Mouse (Mus musculus) hindbrain, embryonic 14.5 days (tissue): ENCODE measurements at regions not wholly inside any gene's neighbourhood (a gene's known extent, or its start where the extent isn't known, plus 50 kb on each side); places are given as distances from the start of the nearest gene placed in this dataset.

Experiments used
- ATAC-seq: fragments of 200-750 bp; cut with Nextera tagmentation; 2 replicates; pipeline ENCODE4 v1.8.0; 2017; ENCODE audit warnings: moderate number of reproducible peaks, mild to moderate bottlenecking, moderate TSS enrichment, moderate library complexity; ENCODE audit not compliant: low FRiP score
- DNase-seq: peaks from one replicate; pipeline ENCODE4 v3.0.0-alpha.2; 2015; ENCODE audit warnings: low spot score
- H3K27ac ChIP-seq: fragments of 300-500 bp; sonication (generic); 2 replicates; pipeline ENCODE4 v1.5.1; 2014; ENCODE audit warnings: mild to moderate bottlenecking, moderate library complexity
- H3K27me3 ChIP-seq: fragments of 300-500 bp; sonication (generic); 2 replicates; pipeline ENCODE4 v1.6.1; 2014; ENCODE audit warnings: mild to moderate bottlenecking, low read length, mixed read lengths; ENCODE audit not compliant: control insufficient read depth, insufficient read depth
- H3K36me3 ChIP-seq: fragments of 300-500 bp; sonication (generic); replicated peaks from 2 replicates; pipeline ENCODE4 v1.6.1; 2014; ENCODE audit not compliant: control insufficient read depth, insufficient read depth
- H3K4me1 ChIP-seq: fragments of 300-500 bp; sonication (generic); replicated peaks from 2 replicates; pipeline ENCODE4 v1.6.1; 2014; ENCODE audit warnings: antibody characterized with exemption, low read length, mixed read lengths; ENCODE audit not compliant: control insufficient read depth, insufficient read depth
- H3K4me2 ChIP-seq: fragments of 300-500 bp; sonication (generic); replicated peaks from 2 replicates; pipeline ENCODE4 v1.6.1; 2014; ENCODE audit warnings: mild to moderate bottlenecking, moderate library complexity
- H3K4me3 ChIP-seq: fragments of 300-500 bp; sonication (generic); replicated peaks from 2 replicates; pipeline ENCODE4 v1.5.1; 2014; ENCODE audit warnings: mild to moderate bottlenecking, low read length
- H3K9ac ChIP-seq: fragments of 300-500 bp; sonication (generic); 2 replicates; pipeline ENCODE4 v1.6.1; 2014
- H3K9me3 ChIP-seq: fragments of 300-500 bp; sonication (generic); 2 replicates; pipeline ENCODE4 v1.6.1; 2016; ENCODE audit warnings: low read length; ENCODE audit not compliant: control insufficient read depth
- WGBS: fragments of 180-500 bp; shearing (Covaris S2); extraction: QIAGEN DNeasy Blood & Tissue Kit; methylation state at CpG from one replicate; pipeline ENCODE4 v1.1.7; 2014; 5-methylcytosine and 5-hydroxymethylcytosine counted together

DNA sequence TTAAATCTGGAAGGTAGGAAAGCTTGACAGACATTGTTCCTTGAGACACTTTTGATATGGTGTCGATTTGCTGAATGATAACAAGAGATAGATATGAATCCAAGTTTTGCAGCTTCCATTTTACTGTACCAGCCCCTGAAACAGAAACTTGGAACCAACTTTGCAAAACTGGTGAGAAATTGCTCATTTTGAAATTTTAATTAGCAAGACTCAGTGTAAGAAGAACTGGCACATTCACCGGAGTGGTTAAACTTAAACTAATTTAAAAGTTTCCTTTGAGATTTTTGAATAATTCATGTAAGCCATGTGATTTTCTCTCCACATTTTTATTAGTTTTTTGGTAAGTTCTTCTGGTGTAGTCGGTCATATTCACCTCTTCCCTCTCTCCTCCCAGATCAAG is 85.3 kb downstream of the Slitrk1 start:
- DNase-seq (no peak), ATAC-seq (no peak)
- no peak overlapping the region for H3K9ac ChIP-seq
- WGBS = 96% methylated on average over 3 of the region's 3 CpGs
- no peaks in the 10 kb centered on the region for H3K36me3 ChIP-seq
- H3K4me1 ChIP-seq = no peaks in the 10 kb centered on the region
- H3K27ac ChIP-seq = no peak overlapping the region
- no peak overlapping the region for H3K4me2 ChIP-seq
- H3K9me3 ChIP-seq = no peaks in the 10 kb centered on the region
- no peaks in the 10 kb centered on the region for H3K27me3 ChIP-seq
- H3K4me3 ChIP-seq = no peak overlapping the region

DNA sequence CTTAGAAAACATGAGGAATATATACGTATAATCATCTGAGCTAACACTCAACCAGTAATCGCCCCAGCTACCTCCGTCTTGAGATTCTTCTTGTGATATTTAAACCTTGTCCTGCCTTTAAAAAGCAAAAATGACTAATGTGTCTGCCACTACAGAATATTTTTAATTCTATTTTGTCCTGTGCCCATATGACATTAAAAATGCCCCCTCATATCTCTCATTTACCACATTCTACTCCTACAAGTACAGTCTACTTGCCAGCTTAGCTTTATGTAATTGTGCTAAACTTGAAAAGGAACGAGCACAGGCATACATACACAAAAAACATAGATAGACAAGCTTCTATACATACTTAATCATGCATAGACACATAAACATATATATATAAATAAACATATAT is 92.4 kb downstream of the Slitrk1 start:
- Histone ChIP-seq H3K9ac (no peak overlapping the region), H3K36me3 (no peaks in the 10 kb centered on the region), H3K9me3 (no peaks in the 10 kb centered on the region), H3K4me2 (no peak overlapping the region), H3K27ac (no peak overlapping the region), H3K4me3 (no peak overlapping the region), H3K27me3 (no peaks in the 10 kb centered on the region), H3K4me1 (no peaks in the 10 kb centered on the region)
- WGBS = 89% methylated on average over 4 of the region's 4 CpGs
- ATAC-seq (no peak), DNase-seq (no peak)

DNA sequence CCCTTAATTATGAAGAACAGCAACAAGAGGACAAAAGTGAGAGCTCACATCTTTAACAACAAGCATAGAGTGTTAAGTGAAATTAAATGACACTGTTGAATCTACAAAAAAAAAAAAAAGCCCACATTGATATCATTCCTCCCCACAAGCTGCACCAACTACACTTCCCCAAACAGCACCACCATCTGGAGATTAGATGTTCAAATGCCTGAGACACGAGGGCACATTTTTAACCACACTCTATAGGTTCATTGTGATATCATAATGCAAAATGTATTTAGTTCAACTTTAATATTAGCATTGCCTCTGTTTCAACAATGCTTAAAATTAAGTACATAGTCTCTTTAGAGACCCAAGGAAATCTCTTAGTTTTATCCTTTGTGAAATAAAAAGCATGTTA is 94.6 kb downstream of the Slitrk1 start:
- 57% methylated on average over 1 of the region's 1 CpGs for WGBS
- no peak for ATAC-seq

DNA sequence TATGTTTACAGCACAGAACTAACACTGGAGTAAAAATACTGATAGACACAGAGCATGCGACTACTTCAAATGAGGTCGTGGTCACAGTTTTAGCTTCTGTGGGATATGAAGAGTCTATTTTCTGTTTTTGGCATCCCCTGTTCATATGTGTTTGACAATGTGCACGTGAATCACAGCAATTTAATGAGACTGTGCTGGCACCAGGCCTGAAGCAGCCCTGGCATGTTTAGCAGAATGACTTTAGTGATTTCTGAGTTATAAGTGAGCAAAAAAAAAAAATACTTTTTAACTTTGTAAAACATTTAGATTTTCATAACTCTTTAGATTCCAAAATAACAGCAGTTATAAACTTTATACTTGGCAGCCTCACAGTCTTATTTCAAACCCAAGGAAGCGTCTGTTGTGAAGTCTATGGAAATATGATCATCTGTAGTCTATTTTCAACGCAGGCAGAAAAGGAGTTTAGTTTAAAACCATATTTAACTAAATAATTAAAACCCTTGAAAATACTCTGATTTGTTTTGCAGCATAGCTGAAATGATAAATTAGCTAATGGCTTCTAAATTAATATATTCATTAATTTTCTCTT is 108.5 kb downstream of the Slitrk1 start:
- 80% methylated on average over 5 of the region's 5 CpGs for WGBS
- H3K36me3 ChIP-seq = no peaks in the 10 kb centered on the region
- H3K9ac ChIP-seq = no peak overlapping the region
- H3K4me3 ChIP-seq = no peak overlapping the region
- no peaks in the 10 kb centered on the region for H3K4me1 ChIP-seq
- H3K4me2 ChIP-seq = no peak overlapping the region
- no peak overlapping the region for H3K27ac ChIP-seq
- ATAC-seq (no peak), DNase-seq (no peak)
- no peaks in the 10 kb centered on the region for H3K9me3 ChIP-seq
- H3K27me3 ChIP-seq = no peaks in the 10 kb centered on the region

More for the DNA sequence above, 94.6 kb downstream of the Slitrk1 start:
- Histone ChIP-seq H3K36me3 (no peaks in the 10 kb centered on the region), H3K4me3 (no peak overlapping the region), H3K27me3 (no peaks in the 10 kb centered on the region), H3K4me2 (no peak overlapping the region), H3K9me3 (no peaks in the 10 kb centered on the region), H3K9ac (no peak overlapping the region), H3K4me1 (no peaks in the 10 kb centered on the region), H3K27ac (no peak overlapping the region)
- no peak for DNase-seq

DNA sequence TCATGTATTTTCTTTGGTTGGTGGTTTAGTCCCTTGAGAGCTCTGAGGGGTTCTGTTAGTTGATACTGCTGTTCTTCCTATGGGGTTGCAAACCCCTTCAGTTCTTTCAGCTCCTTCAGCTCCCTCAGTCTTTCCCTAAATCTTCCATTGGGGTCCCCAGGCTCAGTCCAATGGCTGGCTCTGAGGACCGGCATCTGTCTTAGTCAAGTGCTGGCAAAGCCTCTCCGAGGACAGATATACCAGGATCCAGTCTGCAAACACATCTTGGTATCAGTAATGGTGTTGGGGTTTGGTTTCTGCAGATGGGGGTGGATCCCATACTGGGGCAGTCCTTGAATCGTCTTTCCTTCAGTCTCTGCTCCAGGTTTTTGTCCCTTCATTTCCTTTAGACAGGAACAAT is 115.1 kb downstream of the Slitrk1 start:
- WGBS = 98% methylated on average over 3 of the region's 3 CpGs
- no peak overlapping the region for H3K9ac ChIP-seq
- no peaks in the 10 kb centered on the region for H3K9me3 ChIP-seq
- H3K27ac ChIP-seq = no peak overlapping the region
- H3K4me1 ChIP-seq = no peaks in the 10 kb centered on the region
- ATAC-seq (no peak), DNase-seq (no peak)
- H3K4me2 ChIP-seq = no peak overlapping the region
- H3K4me3 ChIP-seq = no peak overlapping the region
- H3K27me3 ChIP-seq = no peaks in the 10 kb centered on the region
- no peaks in the 10 kb centered on the region for H3K36me3 ChIP-seq

DNA sequence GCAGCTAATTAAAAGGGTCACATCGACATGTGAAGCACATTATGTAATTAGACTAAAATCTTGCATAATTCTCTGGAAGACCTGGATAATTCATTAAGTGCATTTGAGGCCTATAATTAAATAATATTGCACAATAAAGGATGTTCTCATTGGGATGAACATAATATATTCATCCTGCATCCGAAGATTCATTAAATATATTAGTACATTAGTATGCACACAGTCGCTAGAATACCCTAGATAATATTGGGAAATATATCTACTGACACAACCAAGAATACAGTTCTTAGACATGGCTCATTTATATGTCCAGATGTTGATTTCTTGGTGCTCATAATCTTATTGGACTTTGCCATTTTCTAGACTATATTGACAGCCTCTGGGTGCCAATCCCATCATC is 121.5 kb downstream of the Slitrk1 start:
- Histone ChIP-seq H3K9ac (no peak overlapping the region), H3K4me2 (no peak overlapping the region), H3K9me3 (no peaks in the 10 kb centered on the region), H3K4me1 (no peaks in the 10 kb centered on the region), H3K4me3 (no peak overlapping the region), H3K27me3 (no peaks in the 10 kb centered on the region), H3K36me3 (no peaks in the 10 kb centered on the region), H3K27ac (no peak overlapping the region)
- DNase-seq (no peak), ATAC-seq (no peak)
- WGBS = 77% methylated on average over 3 of the region's 3 CpGs

DNA sequence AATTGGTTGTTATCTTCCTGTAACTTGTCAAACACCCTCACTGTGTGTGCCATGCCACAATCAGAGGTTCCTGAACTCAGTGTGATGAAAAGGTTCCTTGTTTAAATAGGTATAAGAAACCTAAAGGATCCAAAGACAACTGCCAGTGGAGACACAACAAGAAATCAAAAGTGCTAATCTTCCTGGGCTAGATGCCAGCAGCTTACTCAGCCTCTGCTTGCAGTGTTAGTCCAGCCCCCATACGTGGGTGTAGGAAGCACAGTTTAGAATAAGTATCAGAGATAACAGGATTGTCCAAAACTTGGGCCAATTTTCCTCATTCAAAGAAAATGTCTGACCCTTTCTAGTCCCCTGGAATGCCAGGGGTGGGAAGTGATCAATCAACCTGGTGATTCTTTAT is 122.7 kb downstream of the Slitrk1 start:
- Histone ChIP-seq H3K4me3 (no peak overlapping the region), H3K36me3 (no peaks in the 10 kb centered on the region), H3K9ac (no peak overlapping the region), H3K4me1 (no peaks in the 10 kb centered on the region), H3K9me3 (no peaks in the 10 kb centered on the region), H3K27ac (no peak overlapping the region), H3K4me2 (no peak overlapping the region), H3K27me3 (no peaks in the 10 kb centered on the region)
- DNase-seq (no peak), ATAC-seq (no peak)
- WGBS = 47% methylated on average over 1 of the region's 1 CpGs

DNA sequence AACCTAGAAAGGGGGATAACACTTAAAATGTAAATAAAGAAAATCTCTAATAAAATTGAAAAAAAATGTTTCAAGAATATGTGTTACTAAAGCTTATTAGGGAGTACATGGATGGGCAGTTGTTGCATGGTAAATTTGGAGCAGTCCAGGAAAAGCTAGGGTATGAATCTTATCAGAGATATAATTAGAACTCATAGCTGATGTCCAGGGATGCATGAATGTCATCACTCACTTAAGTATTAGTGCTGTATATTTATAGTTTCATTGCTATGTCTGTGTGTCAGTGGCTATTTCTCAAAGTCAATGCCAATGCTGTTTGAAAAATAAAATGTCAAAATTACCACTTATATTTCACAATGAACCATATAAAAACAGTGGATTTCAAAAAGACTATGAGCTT is 165.2 kb downstream of the Slitrk1 start:
- Histone ChIP-seq H3K27ac (no peak overlapping the region), H3K9ac (no peak overlapping the region), H3K4me2 (no peak overlapping the region), H3K4me1 (no peaks in the 10 kb centered on the region), H3K4me3 (no peak overlapping the region), H3K27me3 (no peaks in the 10 kb centered on the region), H3K9me3 (no peaks in the 10 kb centered on the region), H3K36me3 (no peaks in the 10 kb centered on the region)
- DNase-seq (no peak), ATAC-seq (no peak)

DNA sequence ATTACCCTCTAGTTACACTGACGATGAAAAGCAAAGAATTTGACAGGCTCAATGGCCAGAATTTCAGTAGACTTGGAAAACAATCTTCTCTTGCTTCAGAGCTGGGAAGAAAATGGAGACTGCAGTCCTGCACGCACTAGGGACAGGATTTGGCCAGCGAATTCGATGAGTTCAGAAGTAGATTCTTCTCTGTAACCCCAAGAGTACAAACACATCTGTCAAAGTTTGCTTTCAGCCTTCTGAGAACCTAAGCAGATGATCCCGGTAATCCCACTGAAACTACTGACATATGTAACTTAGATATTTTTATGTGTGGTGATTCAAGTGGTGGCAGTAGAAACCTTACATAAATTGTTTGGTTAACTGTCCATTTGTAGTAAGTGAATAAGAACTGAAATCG is 202.1 kb downstream of the Slitrk1 start:
- ATAC-seq (no peak), DNase-seq (no peak)
- Histone ChIP-seq H3K9ac (no peak overlapping the region), H3K36me3 (no peaks in the 10 kb centered on the region), H3K4me1 (no peaks in the 10 kb centered on the region), H3K4me2 (no peak overlapping the region), H3K4me3 (no peak overlapping the region), H3K27me3 (no peaks in the 10 kb centered on the region), H3K9me3 (no peaks in the 10 kb centered on the region), H3K27ac (no peak overlapping the region)
- 86% methylated on average over 6 of the region's 6 CpGs for WGBS

DNA sequence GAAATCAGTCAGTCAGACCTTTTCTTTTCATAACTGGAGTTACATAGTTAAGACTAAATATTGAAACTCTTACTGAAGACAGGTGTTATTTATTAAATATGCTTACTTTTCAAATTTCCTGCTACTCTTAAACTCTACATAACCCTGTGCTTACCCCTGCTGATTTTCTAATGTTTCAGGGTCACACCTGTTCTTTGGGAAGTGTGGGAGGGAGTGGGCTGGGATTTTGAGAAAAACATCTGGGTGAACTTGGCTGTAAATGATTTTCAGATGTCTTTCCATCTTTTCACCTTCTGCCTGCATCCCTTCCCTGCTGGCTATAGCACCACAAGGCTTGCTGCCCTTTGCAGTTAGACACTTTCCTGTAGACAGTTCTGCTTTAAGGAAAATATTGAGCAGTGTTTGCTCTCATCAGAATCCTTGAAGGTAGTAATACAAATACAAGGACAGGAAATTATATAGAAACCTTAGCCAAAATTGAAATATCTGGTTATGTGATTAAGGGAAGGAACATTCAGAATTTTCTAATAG is 204.8 kb downstream of the Slitrk1 start:
- ATAC-seq = no peak
- H3K4me3 ChIP-seq = no peak overlapping the region
- H3K9me3 ChIP-seq = no peaks in the 10 kb centered on the region
- no peak for DNase-seq
- H3K9ac ChIP-seq = no peak overlapping the region
- H3K27ac ChIP-seq = no peak overlapping the region
- no peaks in the 10 kb centered on the region for H3K36me3 ChIP-seq
- H3K4me1 ChIP-seq = no peaks in the 10 kb centered on the region
- H3K4me2 ChIP-seq = no peak overlapping the region
- H3K27me3 ChIP-seq = no peaks in the 10 kb centered on the region
